Mouse (Mus musculus) ES-Bruce4 (cell line): Measurements from ENCODE around the gene Nnmt.

Source experiments
- CTCF ChIP-seq: IDR thresholded peaks from one replicate; pipeline ENCODE4 v1.8.1; 2011; ENCODE audit warnings: low read depth, low read length
- EP300 ChIP-seq: IDR thresholded peaks from 2 replicates; pipeline ENCODE4 v1.6.1; 2011; ENCODE audit warnings: low read depth, low read length; ENCODE audit not compliant: insufficient read depth
- POLR2A ChIP-seq: IDR thresholded peaks from one replicate; pipeline ENCODE4 v1.8.1; 2011; ENCODE audit warnings: low read length; ENCODE audit not compliant: insufficient read depth

- TF ChIP-seq POLR2A (no peak), CTCF (no peak), EP300 (no peak)
These were observed 43.5 kb upstream of the Nnmt start for GRCm38 (mm10) chr9:48648285-48649097.
